Mouse (Mus musculus) cerebellum, adult 9-10 months (tissue): ENCODE results near the gene Megf11.

ENCODE experiments used
- DNase-seq: peaks from one replicate; pipeline ENCODE4 v3.0.0; 2022

Gene Megf11

DNA sequence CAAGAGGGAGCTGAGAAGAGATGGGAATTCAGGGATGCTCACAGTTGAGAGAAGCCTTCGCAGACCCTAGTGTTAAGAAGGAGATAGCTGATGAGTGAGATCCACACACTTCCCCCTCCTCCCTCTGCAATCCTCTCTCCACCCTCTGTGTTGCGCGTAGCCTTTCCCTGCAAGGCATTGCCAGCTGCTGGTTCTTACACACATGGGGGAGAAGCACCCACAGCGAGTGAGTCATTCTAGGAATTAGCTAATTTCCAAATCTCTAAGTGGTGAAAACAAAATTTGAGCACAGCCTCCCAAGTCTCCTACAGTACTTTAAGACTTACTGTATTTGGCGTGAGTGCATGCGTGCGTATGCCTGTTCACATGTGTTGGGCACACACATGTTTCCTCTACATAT lies 142.6 kb downstream of the Megf11 start:
- DNase-seq = no peak

DNA sequence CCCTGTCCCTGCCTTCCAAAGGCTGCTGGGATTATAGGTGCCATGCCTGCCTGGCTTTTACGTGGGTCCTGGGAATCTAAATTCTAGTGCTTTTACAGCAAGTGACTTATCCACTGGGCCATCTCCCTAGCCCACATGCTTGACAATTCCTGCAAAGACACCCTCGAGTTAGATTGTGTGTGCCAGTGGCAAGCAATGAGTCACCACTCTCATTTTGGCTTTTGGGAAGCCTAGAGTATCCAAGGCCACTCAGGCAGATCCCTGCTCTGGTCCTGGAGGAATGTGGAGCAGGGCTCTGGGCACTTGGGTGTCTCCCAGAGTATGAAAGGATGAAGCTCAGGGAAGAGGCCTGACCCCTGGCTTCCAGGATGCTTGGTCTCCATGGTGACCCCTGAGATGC lies 143.2 kb downstream of the Megf11 start:
- peak; percentile 49 for DNase-seq

DNA sequence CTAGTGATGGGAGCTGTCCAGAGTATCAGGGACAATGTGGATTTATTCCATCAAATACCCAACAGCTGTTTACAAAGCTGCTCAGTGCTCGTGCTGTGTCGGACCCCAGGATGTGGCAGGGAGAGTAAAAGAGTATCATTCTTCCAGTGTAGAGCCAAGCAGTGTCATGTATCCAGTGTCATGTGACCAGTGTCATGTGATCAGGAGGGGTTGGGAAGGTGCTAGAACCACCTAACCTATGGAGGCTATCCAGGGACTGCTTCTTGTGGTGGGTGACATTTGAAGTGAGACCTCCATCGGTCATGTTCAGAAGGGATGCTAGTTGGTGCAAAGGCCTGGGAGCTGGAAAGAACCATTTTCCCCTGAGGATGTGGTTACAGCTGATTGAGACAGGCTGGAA lies 146.5 kb downstream of the Megf11 start:
- no peak for DNase-seq

DNA sequence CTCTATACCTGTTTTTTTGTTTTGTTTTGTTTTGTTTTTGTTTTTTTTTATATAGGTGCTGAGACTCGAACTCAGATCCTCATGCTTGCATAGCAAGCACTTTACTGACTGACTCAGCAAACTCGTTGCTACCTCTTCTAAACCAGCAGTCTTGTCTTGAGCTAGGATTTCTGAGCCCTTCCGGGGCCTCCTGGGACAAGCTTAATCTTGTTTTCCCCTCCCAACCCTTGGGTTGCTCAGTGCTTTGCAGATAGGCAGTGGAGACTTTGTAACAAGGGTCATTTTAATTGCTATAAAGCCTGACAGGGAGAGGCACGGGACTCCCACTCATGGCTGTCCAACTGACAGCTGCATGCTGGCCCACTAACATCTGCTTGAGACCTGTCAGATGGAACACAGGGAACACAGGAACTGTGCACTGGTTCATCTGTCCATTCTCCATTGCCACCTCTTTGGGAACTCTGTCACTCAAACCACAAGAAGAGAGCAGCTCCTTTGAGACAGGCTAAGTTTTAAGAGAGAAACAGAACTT lies 147.4 kb downstream of the Megf11 start:
- DNase-seq = no peak

DNA sequence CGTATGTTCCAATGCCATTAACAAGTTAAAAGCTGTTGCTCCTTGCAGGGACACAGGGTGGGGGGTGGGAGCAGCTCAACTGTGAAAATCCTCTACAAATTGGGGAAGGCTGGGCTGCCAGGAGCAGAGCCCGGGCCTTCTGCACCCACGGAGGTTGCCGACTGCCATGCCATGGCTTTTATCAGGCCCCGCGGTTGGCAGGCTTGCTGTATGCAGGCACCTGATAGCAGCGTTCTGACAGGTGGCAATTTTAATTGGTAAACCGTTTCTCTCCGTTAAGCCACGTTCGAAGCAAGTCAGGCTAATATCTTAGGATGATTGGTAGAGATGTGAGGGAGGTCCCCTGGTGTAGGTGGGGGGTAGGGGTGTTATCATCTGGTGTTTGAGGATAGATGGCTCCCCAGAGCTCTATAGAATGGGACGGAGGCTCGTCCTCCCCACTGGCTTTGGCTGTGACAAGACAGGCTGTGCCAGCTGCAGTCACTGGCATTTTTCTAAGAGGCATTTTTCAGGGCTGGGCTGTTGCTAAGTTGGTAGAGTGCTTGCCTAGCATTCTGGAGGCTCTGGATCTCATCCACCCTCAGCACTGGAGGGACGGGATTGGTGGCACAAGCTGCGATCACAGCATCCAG lies 148.2 kb downstream of the Megf11 start:
- peak; percentile 36 for DNase-seq

DNA sequence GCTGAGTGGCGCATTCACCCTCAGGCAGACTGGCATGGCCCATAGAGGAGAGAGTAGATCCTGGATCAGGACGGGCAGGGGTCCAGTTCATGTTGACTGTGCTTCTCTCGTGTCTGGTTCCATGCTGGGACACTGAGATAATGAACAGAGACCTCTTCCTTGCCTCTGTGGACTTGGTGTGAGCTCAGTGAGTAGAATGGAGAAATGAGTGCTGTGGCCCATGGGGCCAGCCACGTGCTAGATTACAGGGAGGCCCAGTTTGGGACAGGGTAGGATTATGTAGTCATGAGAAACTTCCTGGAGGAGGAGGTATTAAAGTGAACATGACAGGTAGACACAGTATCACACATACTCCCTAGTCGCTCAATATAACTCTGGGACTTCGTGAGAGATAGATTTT lies 148.9 kb downstream of the Megf11 start:
- no peak for DNase-seq

DNA sequence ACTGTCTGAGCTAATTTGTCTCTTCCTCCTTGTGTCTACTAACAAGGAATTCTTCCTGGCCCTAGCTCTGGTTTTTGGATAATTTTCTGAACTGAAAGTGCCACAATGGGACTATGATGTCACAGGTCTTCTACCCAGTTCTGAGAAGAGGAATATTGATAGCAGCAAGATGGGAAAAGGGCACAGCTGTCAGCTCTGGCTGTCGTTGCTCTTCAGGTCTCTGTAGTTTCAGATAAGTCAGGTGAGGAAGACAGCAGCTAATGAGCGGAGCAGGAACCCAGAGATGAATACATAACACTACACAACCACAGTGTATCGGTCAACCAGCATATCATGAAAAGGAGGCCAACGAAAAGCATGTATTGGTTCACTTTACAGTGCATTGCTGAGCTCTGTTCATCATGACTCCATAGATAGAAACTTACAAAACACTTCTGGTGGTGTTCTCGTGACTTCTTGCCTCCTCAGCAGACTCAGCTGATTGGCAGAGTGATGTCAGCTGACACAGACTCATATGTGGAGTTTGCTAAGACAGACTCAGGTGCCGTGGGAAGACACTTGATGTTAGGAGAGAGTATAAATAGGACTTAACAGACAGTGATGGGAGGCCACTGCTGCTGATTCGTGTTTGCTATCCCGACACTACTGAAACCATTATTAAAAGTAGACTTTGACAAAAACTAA lies 149.6 kb downstream of the Megf11 start:
- no peak for DNase-seq

DNA sequence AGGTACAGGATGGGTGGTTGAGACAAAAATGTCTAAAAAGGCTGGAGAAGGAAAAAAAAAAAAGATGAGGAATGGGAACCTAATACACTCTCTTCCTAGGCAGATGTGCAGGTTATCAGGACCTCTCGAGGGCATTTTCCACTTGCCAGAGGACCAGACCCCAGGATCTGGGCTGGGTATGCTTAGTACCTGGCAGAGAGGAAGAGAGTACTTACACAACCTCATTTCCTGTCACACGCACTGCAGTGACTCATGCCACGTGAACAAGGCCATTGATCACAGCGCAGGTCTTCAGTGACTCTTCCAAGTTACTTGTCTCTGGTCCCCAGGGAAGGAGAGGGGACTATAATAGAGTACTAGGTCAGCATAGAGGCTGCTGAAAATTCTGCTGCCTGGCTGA lies 152.4 kb downstream of the Megf11 start:
- no peak for DNase-seq

DNA sequence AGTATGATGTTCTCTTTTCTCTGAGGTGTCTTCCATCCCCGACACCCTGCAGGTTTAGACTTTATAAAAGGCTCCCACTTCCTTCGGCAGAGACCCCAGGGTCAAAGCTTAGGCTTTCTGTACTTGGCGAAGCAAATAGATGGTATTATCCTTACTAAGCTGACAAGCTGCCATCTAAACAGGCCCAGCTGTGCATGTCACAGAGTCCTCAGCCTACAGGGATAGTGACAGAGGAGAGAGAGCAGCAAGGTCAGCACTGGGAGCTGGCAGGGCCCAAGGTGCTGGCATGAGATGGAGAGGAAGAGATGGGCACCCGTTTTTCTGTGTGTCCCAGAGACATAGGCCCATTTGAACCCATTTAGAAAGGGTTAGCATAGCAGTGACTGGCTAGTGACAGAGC lies 156.8 kb downstream of the Megf11 start:
- no peak for DNase-seq

DNA sequence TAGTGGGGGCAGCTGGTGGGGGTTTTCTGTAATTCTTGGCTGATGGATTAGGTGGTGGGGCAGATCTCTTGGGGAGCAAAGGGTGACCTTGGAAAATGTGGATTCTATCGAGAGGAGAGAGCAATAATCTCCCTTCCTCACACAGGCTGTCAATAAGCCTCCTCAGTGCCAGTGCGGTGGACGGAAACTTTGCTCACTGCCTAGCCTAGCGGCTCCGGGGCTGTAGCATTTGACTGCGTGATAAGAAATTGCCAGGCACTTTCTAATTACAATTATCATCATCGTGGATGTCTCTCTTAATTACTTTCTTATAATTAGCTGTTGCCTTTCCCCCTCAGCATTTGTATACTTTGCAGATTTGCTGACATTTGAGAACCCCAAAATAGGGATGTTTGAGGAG lies 157.7 kb downstream of the Megf11 start:
- no peak for DNase-seq

DNA sequence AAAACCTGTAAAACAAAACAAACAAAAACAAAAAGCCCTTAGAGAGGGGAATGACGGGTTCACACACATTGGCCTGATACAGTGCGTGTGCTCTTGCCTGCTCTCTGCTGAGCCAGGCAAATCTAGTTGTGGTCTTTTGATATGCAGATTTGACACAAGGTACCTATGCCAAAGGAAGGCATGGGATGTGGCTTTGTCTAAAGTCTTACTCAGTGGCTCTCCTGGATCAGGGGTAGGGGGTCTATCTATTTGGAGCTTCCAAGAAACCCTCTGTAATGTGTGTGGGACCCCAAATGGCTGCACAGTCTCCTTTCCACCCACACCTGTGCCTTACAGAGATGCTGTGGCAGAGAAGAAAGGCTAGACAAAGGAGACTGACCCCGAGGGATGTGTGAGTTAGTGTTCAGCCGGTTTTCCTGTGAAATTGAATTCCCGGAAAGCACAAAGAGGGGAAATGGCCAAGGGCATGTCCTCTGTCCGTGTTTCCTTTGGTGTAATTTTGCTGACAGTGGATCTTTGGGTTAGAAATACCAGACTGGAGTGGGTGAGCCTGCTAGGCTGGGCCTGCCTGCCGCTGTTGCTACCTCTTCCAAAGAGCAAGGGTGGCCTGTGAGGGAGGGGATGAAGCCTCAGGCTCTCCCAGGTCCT lies 161.0 kb downstream of the Megf11 start:
- no peak for DNase-seq

DNA sequence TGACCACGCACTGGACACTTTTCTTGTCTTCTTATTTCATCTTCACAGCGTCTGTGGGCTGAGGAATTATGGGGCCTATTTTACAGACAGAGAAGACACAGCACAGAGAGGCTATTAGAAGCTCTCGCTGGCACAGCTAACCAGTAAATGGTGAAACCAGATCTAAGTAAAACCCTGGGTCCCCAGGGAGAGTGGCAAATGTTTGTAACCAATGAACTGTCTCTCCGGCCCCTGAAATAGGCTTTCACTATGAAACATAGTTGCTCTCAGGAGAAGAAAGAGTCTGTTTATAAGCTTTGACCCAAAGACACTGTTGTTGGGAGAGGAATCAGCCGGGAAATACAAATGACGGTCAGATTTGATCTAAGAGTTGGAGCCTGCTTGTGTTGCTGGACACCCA lies 162.9 kb downstream of the Megf11 start:
- no peak for DNase-seq

DNA sequence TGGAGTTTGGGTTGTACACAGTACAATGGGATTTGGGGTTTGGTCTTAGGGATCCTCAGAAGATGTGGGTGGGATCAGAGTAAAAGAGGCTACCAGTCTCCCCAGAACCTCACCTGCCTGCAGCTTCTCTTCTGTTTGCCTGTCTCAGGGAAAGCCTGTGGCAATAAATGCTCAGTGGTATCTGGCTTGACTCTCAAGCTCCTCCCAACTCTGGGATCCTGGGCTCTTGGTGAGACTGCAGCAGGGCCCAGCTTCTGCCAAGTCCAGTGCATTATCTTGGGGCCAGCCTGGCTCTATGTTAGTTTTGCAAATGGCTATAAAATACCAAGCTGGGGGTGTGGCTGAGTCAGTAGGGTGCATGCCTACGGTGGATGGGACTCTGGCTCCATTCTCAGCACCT lies 165.9 kb downstream of the Megf11 start:
- no peak for DNase-seq

DNA sequence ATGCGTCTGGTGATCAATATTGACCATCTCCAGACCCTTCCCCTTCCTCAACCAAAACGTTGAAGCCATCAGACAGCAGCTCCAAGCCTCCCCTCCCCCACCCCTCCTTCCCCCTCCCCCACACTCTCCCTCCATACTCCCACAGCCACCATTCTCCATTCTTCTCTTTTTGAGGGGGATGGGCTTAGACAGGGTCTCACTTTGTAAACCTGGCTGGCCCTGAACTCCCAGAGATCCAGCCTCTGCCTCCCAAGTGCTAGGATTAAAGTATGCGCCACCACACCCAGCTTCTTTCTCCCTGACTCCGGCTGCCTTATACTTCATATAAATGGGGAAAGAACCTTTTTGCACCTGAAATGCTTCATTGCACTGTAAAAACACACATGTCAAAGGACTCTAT lies 166.6 kb downstream of the Megf11 start:
- no peak for DNase-seq

DNA sequence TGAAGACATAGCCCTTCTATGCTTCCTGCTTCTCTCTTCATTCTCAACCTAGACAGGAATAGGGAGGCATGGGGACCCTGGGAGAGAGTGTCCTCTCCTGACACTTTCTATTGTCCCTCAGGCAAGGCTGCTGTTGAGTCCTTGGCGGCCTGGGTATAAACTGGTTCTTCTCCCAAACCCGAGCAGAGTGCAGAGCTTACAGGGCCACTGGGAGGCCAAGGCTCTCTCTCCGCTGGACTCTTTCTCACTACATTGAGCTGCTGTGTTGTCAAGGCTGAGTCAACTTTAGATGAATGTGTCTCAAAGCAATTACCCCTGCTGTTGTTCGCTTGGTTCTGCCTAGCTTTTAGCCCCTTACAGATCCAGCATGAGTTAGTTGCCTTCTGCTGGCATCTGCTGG lies 168.0 kb downstream of the Megf11 start:
- DNase-seq = no peak

DNA sequence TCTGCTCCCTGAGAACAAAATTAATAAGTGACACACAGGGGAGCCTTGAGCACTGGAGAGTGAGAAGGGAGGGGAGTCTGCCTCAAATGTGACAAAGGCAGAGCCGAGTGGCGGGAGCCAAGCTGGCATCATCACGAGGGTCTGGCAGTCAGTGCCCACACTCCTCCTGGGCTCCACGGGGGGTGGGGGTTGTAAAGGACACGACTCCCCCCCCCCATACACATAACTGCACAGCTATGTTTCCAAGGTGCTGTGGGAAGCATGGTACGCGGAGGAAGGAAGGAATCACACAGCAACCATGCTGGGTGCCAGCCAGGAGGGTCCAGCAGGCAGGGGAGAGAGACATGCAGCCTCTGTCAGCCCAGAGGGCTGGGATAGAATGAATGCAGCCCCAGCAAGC lies 170.2 kb downstream of the Megf11 start:
- peak; percentile 85 for DNase-seq

DNA sequence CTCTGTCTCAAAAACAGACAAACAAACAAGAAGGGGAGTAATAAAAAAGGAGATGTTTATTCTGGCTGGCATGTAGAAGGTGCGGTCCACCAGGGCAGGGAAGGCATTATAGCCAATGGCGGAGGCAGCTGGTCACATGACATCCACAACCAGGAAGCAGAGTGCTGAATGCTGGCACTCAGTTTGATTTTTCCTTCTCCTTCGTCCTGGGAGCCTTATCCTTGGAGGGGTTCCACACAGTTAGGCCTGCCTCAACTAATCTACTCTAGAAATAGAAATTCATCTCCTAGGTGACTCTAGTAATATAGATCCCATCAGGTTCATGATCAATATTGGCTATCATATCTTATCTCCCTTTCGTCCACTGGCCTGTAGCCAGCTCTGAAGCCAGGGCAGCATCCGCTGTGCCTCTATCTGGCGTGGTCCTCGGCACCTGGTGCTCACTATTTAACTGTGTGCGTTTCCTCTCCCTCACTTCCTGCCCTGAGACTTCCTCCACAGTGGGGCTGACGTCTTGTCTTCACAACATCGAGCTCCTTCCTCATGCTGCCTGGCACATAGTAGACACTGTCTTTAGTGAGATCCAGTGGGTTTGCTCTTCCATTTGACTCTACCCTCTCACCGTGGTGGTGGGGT lies 171.8 kb downstream of the Megf11 start:
- peak; percentile 69 for DNase-seq

DNA sequence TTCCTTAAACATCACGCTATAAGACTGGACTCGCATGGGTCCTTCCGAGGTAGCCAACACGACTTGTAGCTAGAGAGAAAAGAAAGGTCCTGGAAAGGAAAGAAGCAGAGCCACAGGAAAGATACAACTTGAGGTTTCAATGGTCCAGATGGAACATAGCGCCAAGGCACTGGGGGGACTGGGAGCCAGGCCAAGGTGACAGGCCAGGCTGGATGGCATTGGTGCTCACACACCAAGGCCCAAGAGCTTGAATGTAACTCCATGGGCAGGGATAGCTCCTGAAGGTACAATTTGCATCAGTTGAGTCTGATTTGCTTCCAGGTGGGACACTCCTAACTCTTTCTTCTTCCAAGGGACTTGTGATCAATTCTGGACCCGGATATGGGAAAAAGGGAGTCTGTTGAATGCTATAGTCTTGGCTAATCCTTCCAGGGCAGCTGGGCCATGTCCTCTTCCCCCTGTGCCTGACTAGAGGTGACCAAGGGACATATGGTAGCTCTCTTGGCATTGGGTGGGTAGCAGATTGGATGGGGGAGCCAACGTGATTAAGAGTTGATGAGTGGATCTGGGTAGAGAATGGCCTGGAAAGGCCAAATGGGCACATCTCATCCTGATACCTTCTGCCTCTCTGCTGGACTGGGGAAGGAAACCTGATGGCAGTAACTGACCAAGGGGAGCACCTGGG lies 172.6 kb downstream of the Megf11 start:
- peak; percentile 99 for DNase-seq

DNA sequence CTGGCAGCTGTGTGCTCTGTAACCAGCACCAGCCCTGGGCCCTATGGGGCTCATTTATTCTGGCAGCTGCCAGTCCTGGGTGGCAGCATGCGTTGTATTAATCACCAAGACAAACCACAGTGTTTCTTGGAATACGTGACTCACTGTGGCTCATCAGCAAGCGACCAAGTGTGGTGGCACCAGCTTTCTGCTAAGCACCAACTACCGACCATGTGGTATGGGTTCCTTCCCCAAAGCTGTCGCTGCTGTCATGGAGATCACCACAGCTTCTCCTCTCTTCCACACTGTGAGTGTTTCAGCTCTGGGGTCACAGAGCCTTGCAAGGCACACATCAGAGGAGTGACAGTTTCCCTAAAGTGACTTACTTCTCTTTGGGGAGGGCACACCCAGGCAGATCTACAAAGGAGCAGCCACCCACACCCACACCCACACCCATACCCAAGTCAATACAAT lies 178.9 kb downstream of the Megf11 start:
- no peak for DNase-seq

DNA sequence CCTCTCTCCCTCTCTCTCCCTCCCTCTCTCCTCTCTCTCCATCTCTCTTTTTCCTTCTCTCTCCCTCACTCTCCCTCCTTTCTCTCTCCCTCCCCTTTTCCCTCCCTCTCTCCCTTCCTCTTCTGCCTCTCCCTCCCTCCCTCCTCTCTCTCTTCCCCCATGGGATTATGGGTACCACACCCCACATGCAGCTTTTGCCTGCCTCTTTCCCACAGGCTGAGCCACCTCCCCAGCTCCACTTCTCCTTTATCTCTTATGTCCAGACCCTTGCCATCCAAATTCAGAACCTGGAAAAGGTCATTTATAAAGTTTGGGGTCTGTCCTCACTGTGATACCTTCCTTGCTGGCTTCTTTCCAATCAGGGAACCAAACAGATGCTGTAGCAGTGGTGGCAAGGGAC lies 180.5 kb downstream of the Megf11 start:
- DNase-seq = no peak

DNA sequence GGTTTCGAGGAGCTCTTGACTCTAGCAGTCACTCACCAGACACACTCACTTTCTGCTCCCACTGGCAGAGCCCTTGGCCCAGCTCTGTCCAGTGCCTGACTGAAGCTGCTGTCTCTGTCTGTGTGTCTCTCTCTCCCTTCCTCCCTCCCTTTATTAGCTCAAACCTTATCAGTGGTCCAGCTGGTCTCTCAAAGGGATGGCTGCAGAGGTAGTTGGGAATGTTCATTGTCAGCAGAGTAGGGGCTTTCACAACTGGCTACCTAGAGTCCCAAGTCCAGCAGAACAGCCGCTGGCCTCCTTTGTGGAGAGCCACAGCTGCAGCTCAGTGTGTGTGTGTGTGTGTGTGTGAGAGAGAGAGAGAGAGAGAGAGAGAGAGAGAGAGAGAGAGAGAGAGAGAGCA lies 180.9 kb downstream of the Megf11 start:
- DNase-seq = no peak

DNA sequence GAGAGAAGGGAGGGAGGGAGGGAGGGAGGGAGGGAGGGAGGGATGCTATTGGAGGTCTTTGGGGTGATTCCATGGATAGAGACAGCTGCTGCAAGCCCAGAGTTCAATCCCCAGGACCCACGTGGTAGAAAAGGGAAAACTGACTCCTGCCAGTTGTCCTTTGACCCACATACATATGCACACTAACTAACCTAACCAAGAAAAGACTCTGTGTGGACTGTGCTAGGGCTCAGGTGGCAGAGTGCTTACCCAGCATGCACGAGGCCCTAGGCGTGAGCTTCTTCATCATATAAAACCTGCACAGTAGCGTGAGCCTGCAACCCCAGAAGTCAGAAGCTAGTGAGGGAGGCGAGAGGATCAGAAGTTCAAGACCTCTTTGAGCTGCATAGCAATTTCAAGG lies 182.1 kb downstream of the Megf11 start:
- no peak for DNase-seq
